Mouse (Mus musculus) neural tube, embryonic 15.5 days (tissue): ENCODE measurements at regions not wholly inside any gene's neighbourhood (a gene's known extent, or its start where the extent isn't known, plus 50 kb on each side); places are given as distances from the start of the nearest gene placed in this dataset.
A peak's percentile ranks its signal among the peaks of the same experiment; 100 is the strongest.

Experiments used
- ATAC-seq: fragments of 200-750 bp; cut with Nextera tagmentation; 2 replicates; pipeline ENCODE4 v1.8.0; 2017; ENCODE audit warnings: mild to moderate bottlenecking, moderate TSS enrichment, moderate library complexity; ENCODE audit not compliant: low FRiP score
- H3K27ac ChIP-seq: fragments of 300-500 bp; sonication (generic); replicated peaks from 2 replicates; pipeline ENCODE4 v1.5.1; 2015; ENCODE audit warnings: mild to moderate bottlenecking, inconsistent platforms
- H3K27me3 ChIP-seq: fragments of 300-500 bp; sonication (generic); replicated peaks from 2 replicates; pipeline ENCODE4 v1.6.1; 2015; ENCODE audit warnings: inconsistent platforms
- H3K36me3 ChIP-seq: fragments of 300-500 bp; sonication (generic); 2 replicates; pipeline ENCODE4 v1.6.1; 2015; ENCODE audit warnings: inconsistent platforms
- H3K4me1 ChIP-seq: fragments of 300-500 bp; sonication (generic); 2 replicates; pipeline ENCODE4 v1.6.1; 2015; ENCODE audit warnings: inconsistent platforms
- H3K4me2 ChIP-seq: fragments of 300-500 bp; sonication (generic); 2 replicates; pipeline ENCODE4 v1.6.1; 2015; ENCODE audit warnings: inconsistent platforms, mild to moderate bottlenecking, moderate library complexity
- H3K4me3 ChIP-seq: fragments of 300-500 bp; sonication (generic); replicated peaks from 2 replicates; pipeline ENCODE4 v1.5.1; 2015; ENCODE audit warnings: mild to moderate bottlenecking, inconsistent platforms
- H3K9ac ChIP-seq: fragments of 300-500 bp; sonication (generic); replicated peaks from 2 replicates; pipeline ENCODE4 v1.6.1; 2015; ENCODE audit warnings: mild to moderate bottlenecking, inconsistent platforms
- H3K9me3 ChIP-seq: fragments of 300-500 bp; sonication (generic); replicated peaks from 2 replicates; pipeline ENCODE4 v1.6.1; 2016; ENCODE audit warnings: inconsistent platforms
- WGBS: fragments of 180-500 bp; shearing (Covaris S2); methylation state at CpG from one replicate; pipeline ENCODE4 v1.1.7; 2015; ENCODE audit warnings: mixed read lengths; 5-methylcytosine and 5-hydroxymethylcytosine counted together

DNA sequence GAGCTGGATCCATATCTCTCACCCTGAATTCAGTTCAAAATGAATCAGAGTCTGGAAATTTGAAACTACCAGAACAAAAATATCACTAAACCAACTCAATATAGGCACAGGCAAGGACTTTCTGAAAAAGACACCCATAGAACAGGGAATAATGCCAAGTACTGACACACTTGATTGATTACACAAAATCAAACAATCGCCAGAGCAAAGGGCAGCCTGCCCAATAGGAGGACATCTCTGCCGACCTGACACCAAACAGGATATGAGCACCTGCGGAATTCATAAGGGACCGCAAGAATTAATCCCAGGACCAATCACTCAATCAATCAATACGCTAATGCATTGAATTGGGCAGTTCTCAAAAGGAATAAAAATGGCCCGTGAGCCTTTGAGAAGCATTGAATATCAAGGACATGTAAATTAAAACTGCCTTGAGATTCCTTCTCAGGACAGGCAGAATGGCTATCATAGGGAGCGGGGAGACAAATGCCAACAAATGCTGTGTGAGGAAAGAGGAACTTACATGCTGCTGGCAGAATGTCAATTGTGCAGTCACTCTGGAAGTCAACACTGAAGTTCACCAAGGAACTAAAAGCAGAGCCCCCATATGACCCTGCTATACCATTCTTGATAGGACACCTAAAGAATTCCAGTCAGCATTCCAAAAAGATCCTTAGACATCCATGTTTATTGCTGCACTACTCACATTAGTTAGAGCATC lies 102.2 kb downstream of the Erv3 start:
- no peaks in the 10 kb centered on the region for H3K36me3 ChIP-seq
- WGBS: 77% methylated on average over 7 of the region's 7 CpGs
- no peak overlapping the region for H3K4me3 ChIP-seq
- H3K27ac ChIP-seq: no peak overlapping the region
- H3K4me2 ChIP-seq: no peak overlapping the region
- no peaks in the 10 kb centered on the region for H3K4me1 ChIP-seq
- no peak for ATAC-seq
- no peaks in the 10 kb centered on the region for H3K27me3 ChIP-seq
- no peaks in the 10 kb centered on the region for H3K9me3 ChIP-seq
- no peak overlapping the region for H3K9ac ChIP-seq

GRCm38 (mm10) chr2:131755107-131755506 lies 104.4 kb downstream of the Erv3 start:
- no peak overlapping the region for H3K4me2 ChIP-seq
- H3K9me3 ChIP-seq: no peaks in the 10 kb centered on the region
- H3K4me1 ChIP-seq: peaks cover 5% of the 10 kb centered on the region; the same call in 1 of the 2 replicates
- H3K9ac ChIP-seq: no peak overlapping the region
- H3K27me3 ChIP-seq: no peaks in the 10 kb centered on the region
- 66% methylated on average over 2 of the region's 2 CpGs for WGBS
- H3K4me3 ChIP-seq: no peak overlapping the region
- H3K36me3 ChIP-seq: no peaks in the 10 kb centered on the region
- no peak overlapping the region for H3K27ac ChIP-seq
- ATAC-seq: no peak

GRCm38 (mm10) chr2:131753436-131753835 lies 106.1 kb downstream of the Erv3 start:
- Histone ChIP-seq H3K4me1 (peaks cover 10% of the 10 kb centered on the region), H3K27me3 (no peaks in the 10 kb centered on the region), H3K4me3 (no peak overlapping the region), H3K4me2 (no peak overlapping the region), H3K9me3 (no peaks in the 10 kb centered on the region), H3K27ac (no peak overlapping the region), H3K36me3 (no peaks in the 10 kb centered on the region), H3K9ac (no peak overlapping the region)
- ATAC-seq: no peak
- WGBS: 47% methylated on average over 2 of the region's 2 CpGs

GRCm38 (mm10) chr2:131750679-131751078 lies 108.9 kb downstream of the Erv3 start:
- 62% methylated on average over 5 of the region's 6 CpGs for WGBS

GRCm38 (mm10) chr2:131750206-131750605 lies 109.3 kb downstream of the Erv3 start:
- no peak overlapping the region for H3K4me3 ChIP-seq
- H3K36me3 ChIP-seq: no peaks in the 10 kb centered on the region
- H3K4me1 ChIP-seq: peaks cover 14% of the 10 kb centered on the region
- H3K27me3 ChIP-seq: no peaks in the 10 kb centered on the region
- H3K9me3 ChIP-seq: no peaks in the 10 kb centered on the region
- no peak for ATAC-seq
- WGBS: 81% methylated on average over 4 of the region's 4 CpGs
- no peak overlapping the region for H3K9ac ChIP-seq
- no peak overlapping the region for H3K27ac ChIP-seq
- no peak overlapping the region for H3K4me2 ChIP-seq

More at GRCm38 (mm10) chr2:131750679-131751078, 108.9 kb downstream of the Erv3 start:
- no peaks in the 10 kb centered on the region for H3K27me3 ChIP-seq
- no peak overlapping the region for H3K9ac ChIP-seq
- no peaks in the 10 kb centered on the region for H3K9me3 ChIP-seq
- no peak overlapping the region for H3K27ac ChIP-seq
- H3K36me3 ChIP-seq: no peaks in the 10 kb centered on the region
- no peak for ATAC-seq
- H3K4me1 ChIP-seq: peaks cover 14% of the 10 kb centered on the region
- no peak overlapping the region for H3K4me2 ChIP-seq
- no peak overlapping the region for H3K4me3 ChIP-seq

- WGBS: 80% methylated on average over 3 of the region's 3 CpGs
- H3K4me3 ChIP-seq: no peak overlapping the region
- no peaks in the 10 kb centered on the region for H3K36me3 ChIP-seq
- H3K27ac ChIP-seq: no peak overlapping the region
- H3K9me3 ChIP-seq: no peaks in the 10 kb centered on the region
- H3K4me1 ChIP-seq: peaks cover 14% of the 10 kb centered on the region
- no peak for ATAC-seq
- H3K9ac ChIP-seq: no peak overlapping the region
- H3K4me2 ChIP-seq: no peak overlapping the region
- no peaks in the 10 kb centered on the region for H3K27me3 ChIP-seq
Observed at GRCm38 (mm10) chr2:131749746-131750145, 109.8 kb downstream of the Erv3 start.

GRCm38 (mm10) chr2:131748791-131749190 lies 110.8 kb downstream of the Erv3 start:
- H3K4me1 ChIP-seq: peaks cover 14% of the 10 kb centered on the region
- H3K36me3 ChIP-seq: no peaks in the 10 kb centered on the region
- no peak overlapping the region for H3K9ac ChIP-seq
- 25% methylated on average over 10 of the region's 10 CpGs for WGBS
- no peaks in the 10 kb centered on the region for H3K27me3 ChIP-seq
- no peak overlapping the region for H3K4me3 ChIP-seq
- ATAC-seq: peak; percentile 32; the same call in 1 of the 2 replicates
- peak overlapping the region; percentile 15; the same call in 1 of the 2 replicates for H3K4me2 ChIP-seq
- H3K27ac ChIP-seq: no peak overlapping the region
- H3K9me3 ChIP-seq: no peaks in the 10 kb centered on the region

- no peaks in the 10 kb centered on the region for H3K9me3 ChIP-seq
- H3K4me1 ChIP-seq: peaks cover 14% of the 10 kb centered on the region
- 76% methylated on average over 4 of the region's 4 CpGs for WGBS
- ATAC-seq: no peak
- no peaks in the 10 kb centered on the region for H3K27me3 ChIP-seq
- H3K36me3 ChIP-seq: no peaks in the 10 kb centered on the region
- no peak overlapping the region for H3K9ac ChIP-seq
- H3K27ac ChIP-seq: no peak overlapping the region
- H3K4me2 ChIP-seq: no peak overlapping the region
- H3K4me3 ChIP-seq: no peak overlapping the region
Observed at GRCm38 (mm10) chr2:131747707-131748106, 111.8 kb downstream of the Erv3 start.

GRCm38 (mm10) chr2:131745381-131745895 lies 114.1 kb downstream of the Erv3 start:
- H3K27ac ChIP-seq: no peak overlapping the region
- H3K36me3 ChIP-seq: no peaks in the 10 kb centered on the region
- peaks cover 12% of the 10 kb centered on the region for H3K4me1 ChIP-seq
- 89% methylated on average over 5 of the region's 5 CpGs for WGBS
- H3K9me3 ChIP-seq: no peaks in the 10 kb centered on the region
- no peak overlapping the region for H3K4me3 ChIP-seq
- no peak overlapping the region for H3K9ac ChIP-seq
- ATAC-seq: no peak
- H3K4me2 ChIP-seq: no peak overlapping the region
- H3K27me3 ChIP-seq: no peaks in the 10 kb centered on the region

DNA sequence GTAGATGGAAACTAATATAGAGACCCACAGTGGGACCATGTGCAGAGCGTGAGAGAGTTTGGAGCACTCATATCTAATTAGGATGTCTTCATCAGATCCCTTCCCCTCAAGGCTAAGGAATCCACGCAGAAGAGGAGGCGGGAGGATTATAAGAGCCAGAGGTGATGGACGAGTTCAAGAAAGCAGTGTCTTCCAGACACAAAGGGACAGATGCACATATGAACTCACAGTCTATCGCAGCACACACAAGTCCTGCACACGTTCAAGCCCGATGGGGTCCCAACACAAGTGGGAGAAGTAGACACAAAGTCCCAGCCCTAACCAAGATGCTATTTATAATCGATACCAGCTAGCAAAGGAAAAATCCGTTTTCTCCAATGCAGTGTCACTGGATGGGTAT lies 114.6 kb downstream of the Erv3 start:
- Histone ChIP-seq H3K27ac (no peak overlapping the region), H3K27me3 (no peaks in the 10 kb centered on the region), H3K9me3 (no peaks in the 10 kb centered on the region), H3K36me3 (no peaks in the 10 kb centered on the region), H3K4me2 (no peak overlapping the region), H3K4me3 (no peak overlapping the region), H3K4me1 (peaks cover 9% of the 10 kb centered on the region), H3K9ac (no peak overlapping the region)
- 86% methylated on average over 9 of the region's 9 CpGs for WGBS
- no peak for ATAC-seq

- no peak overlapping the region for H3K4me2 ChIP-seq
- WGBS: 74% methylated on average over 5 of the region's 5 CpGs
- no peaks in the 10 kb centered on the region for H3K9me3 ChIP-seq
- no peaks in the 10 kb centered on the region for H3K4me1 ChIP-seq
- no peaks in the 10 kb centered on the region for H3K27me3 ChIP-seq
- no peaks in the 10 kb centered on the region for H3K36me3 ChIP-seq
- no peak overlapping the region for H3K4me3 ChIP-seq
- no peak overlapping the region for H3K9ac ChIP-seq
- no peak for ATAC-seq
- H3K27ac ChIP-seq: no peak overlapping the region
Observed at GRCm38 (mm10) chr2:131740456-131740855, 119.1 kb downstream of the Erv3 start.

DNA sequence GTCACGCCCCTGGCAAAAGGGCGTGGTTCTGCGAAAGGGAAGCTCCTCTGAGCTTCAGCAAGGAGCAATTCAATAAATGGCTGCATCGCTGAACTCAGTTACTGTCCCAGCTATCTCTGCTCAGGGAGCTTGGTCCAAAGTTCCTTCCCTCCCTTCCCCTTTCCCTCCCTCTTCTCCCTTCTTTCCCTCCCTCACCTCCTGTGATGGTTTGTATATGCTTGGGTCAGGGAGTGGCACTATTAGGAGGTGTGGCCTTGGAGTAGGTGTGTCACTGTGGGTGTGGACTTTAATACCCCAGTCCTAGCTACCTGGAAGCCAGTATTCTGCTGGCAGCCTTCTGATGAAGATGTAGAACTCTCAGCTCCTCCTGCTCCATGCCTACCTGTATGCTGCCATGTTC lies 120.5 kb downstream of the Erv3 start:
- no peak overlapping the region for H3K27ac ChIP-seq
- ATAC-seq: no peak
- H3K36me3 ChIP-seq: no peaks in the 10 kb centered on the region
- no peak overlapping the region for H3K4me3 ChIP-seq
- no peaks in the 10 kb centered on the region for H3K4me1 ChIP-seq
- H3K4me2 ChIP-seq: no peak overlapping the region
- 88% methylated on average over 4 of the region's 4 CpGs for WGBS
- H3K27me3 ChIP-seq: no peaks in the 10 kb centered on the region
- H3K9ac ChIP-seq: no peak overlapping the region
- no peaks in the 10 kb centered on the region for H3K9me3 ChIP-seq
